Comparison of ENCODE assay signal across 8 mouse cellular contexts in genomic region chr13:23368583-23369420, GRCm38 (mm10). TPM values are rescaled to one million over a fixed set of nuclear protein-coding genes. Genes with fewer than 3 reads are reported as not detected.
DNase-seq lines count a peak whose midpoint lies in the region; ATAC-seq and TF ChIP-seq lines count a peak whose summit lies in the region.

TSS of gene Zfp322a (minus strand) at chr13:23369208.

- H3K9me3 ChIP-seq in CH12.LX (replicated peaks; ENCODE audit: low read length): no peaks in the 10 kb centered on the region
- H3K9me3 ChIP-seq in forebrain, embryonic 11.5 days (ENCODE audit: control insufficient read depth, low read length): no peaks in the 10 kb centered on the region
- no peaks in the 10 kb centered on the region for H3K9me3 ChIP-seq in heart, embryonic 16.5 days (replicated peaks; ENCODE audit: control insufficient read depth, low read length)
- H3K9me3 ChIP-seq in liver, embryonic 15.5 days (replicated peaks): no peaks in the 10 kb centered on the region
- H3K9me3 ChIP-seq in neural tube, embryonic 12.5 days: no peaks in the 10 kb centered on the region

- in situ Hi-C loops in CH12.LX (cut with MboI; ENCODE audit: low pct_ligation_motif_present, low pct_unique_long_range_greater_than_20kb, low sequenced_read_pairs): no loop called here

- H3K36me3 ChIP-seq in CH12.LX (replicated peaks in 1 of 2; ENCODE audit: control insufficient read depth in 1 of 2, insufficient read depth in 1 of 2, low read length in 1 of 2): peaks cover 0 to 24% of the 10 kb centered on the region in 2 experiments
- no peaks in the 10 kb centered on the region for H3K36me3 ChIP-seq in forebrain, embryonic 11.5 days (ENCODE audit: control insufficient read depth, insufficient read depth, low read length)
- peaks cover 6% of the 10 kb centered on the region; the same call in 1 of the 2 replicates for H3K36me3 ChIP-seq in heart, embryonic 16.5 days (ENCODE audit: control insufficient read depth, insufficient read depth)
- peaks cover 11% of the 10 kb centered on the region; the same call in 1 of the 2 replicates for H3K36me3 ChIP-seq in liver, embryonic 15.5 days (replicated peaks)
- no peaks in the 10 kb centered on the region; the same call in 1 of the 2 replicates for H3K36me3 ChIP-seq in neural tube, embryonic 12.5 days

- no peak for TF ChIP-seq RAD21 in CH12.LX (IDR thresholded peaks at IDR 0.05; ENCODE audit: low read depth, low read length)

- TF ChIP-seq EP300 in CH12.LX (IDR thresholded peaks at IDR 0.05; ENCODE audit: low read length): no peak

- TF ChIP-seq POLR2A in CH12.LX (IDR thresholded peaks at IDR 0.05; ENCODE audit: low read depth, low read length): peak; percentile 89

- H3K9ac ChIP-seq in CH12.LX (ENCODE audit: insufficient read depth, low read depth): peak within 1 kb of the TSS; percentile 79
- peak within 1 kb of the TSS; percentile 81 for H3K9ac ChIP-seq in forebrain, embryonic 11.5 days (ENCODE audit: low read length)
- peak within 1 kb of the TSS; percentile 87 for H3K9ac ChIP-seq in heart, embryonic 16.5 days (ENCODE audit: low read length)
- peak within 1 kb of the TSS; percentile 93 for H3K9ac ChIP-seq in liver, embryonic 15.5 days
- peak within 1 kb of the TSS; percentile 60 for H3K9ac ChIP-seq in neural tube, embryonic 12.5 days

- H3K4me1 ChIP-seq in CH12.LX (ENCODE audit: control insufficient read depth in 1 of 2, insufficient read depth in 2 of 2): peaks cover 8 to 39% of the 10 kb centered on the region in 2 experiments; a peak in 3 of 4 replicates
- H3K4me1 ChIP-seq in forebrain, embryonic 11.5 days (replicated peaks; ENCODE audit: control insufficient read depth, insufficient read depth, low read length): no peaks in the 10 kb centered on the region; the same call in 1 of the 2 replicates
- peaks cover 28% of the 10 kb centered on the region for H3K4me1 ChIP-seq in heart, embryonic 16.5 days (ENCODE audit: control insufficient read depth, insufficient read depth, low read length)
- peaks cover 38% of the 10 kb centered on the region for H3K4me1 ChIP-seq in liver, embryonic 15.5 days (replicated peaks)
- peaks cover 18% of the 10 kb centered on the region for H3K4me1 ChIP-seq in neural tube, embryonic 12.5 days

- H3K27ac ChIP-seq in CH12.LX (ENCODE audit: insufficient read depth, low read depth): peak within 1 kb of the TSS; percentile 57
- H3K27ac ChIP-seq in forebrain, embryonic 11.5 days (ENCODE audit: low read depth, low read length): peak within 1 kb of the TSS; percentile 95
- peak within 1 kb of the TSS; percentile 97 for H3K27ac ChIP-seq in heart, embryonic 16.5 days (ENCODE audit: low read length)
- peak within 1 kb of the TSS; percentile 92 for H3K27ac ChIP-seq in liver, embryonic 15.5 days (replicated peaks)
- H3K27ac ChIP-seq in neural tube, embryonic 12.5 days: peak within 1 kb of the TSS; percentile 71

- under 1% methylated on average over 55 of the region's 55 CpGs for WGBS in forebrain, embryonic 11.5 days
- WGBS in heart, embryonic 16.5 days: under 1% methylated on average over 55 of the region's 55 CpGs
- WGBS in liver, embryonic 15.5 days (ENCODE audit: insufficient replicate concordance): under 1% methylated on average over 55 of the region's 55 CpGs
- under 1% methylated on average over 55 of the region's 55 CpGs for WGBS in neural tube, embryonic 12.5 days

- peak within 1 kb of the TSS; percentile 59 to 64 (median 62) for H3K4me3 ChIP-seq in CH12.LX (replicated peaks in 1 of 3; ENCODE audit: low read depth in 2 of 3, low read length in 2 of 3, poor library complexity in 1 of 3)
- peak within 1 kb of the TSS; percentile 76 for H3K4me3 ChIP-seq in forebrain, embryonic 11.5 days (ENCODE audit: low read depth, low read length)
- H3K4me3 ChIP-seq in heart, embryonic 16.5 days (ENCODE audit: low read length): peak within 1 kb of the TSS; percentile 78
- H3K4me3 ChIP-seq in liver, embryonic 15.5 days (replicated peaks): peak within 1 kb of the TSS; percentile 91
- peak within 1 kb of the TSS; percentile 58 for H3K4me3 ChIP-seq in neural tube, embryonic 12.5 days

- no peak for TF ChIP-seq CTCF in CH12.LX (conservative IDR thresholded peaks at IDR 0.05 in 1 of 2, IDR thresholded peaks at IDR 0.05 in 1 of 2; ENCODE audit: low read depth in 2 of 2, low read length in 2 of 2)

- H3K27me3 ChIP-seq in CH12.LX (replicated peaks): no peaks in the 10 kb centered on the region
- no peaks in the 10 kb centered on the region for H3K27me3 ChIP-seq in forebrain, embryonic 11.5 days (ENCODE audit: control insufficient read depth, insufficient read depth, low read length)
- H3K27me3 ChIP-seq in heart, embryonic 16.5 days (ENCODE audit: control insufficient read depth, insufficient read depth, low read length): no peaks in the 10 kb centered on the region
- H3K27me3 ChIP-seq in liver, embryonic 15.5 days: no peaks in the 10 kb centered on the region
- H3K27me3 ChIP-seq in neural tube, embryonic 12.5 days (replicated peaks): no peaks in the 10 kb centered on the region

- peaks cover 22% of the 10 kb centered on the region for H3K79me2 ChIP-seq in CH12.LX (replicated peaks; ENCODE audit: control insufficient read depth, extremely low read depth, insufficient read depth, poor library complexity, severe bottlenecking)

- H3K4me2 ChIP-seq in CH12.LX (ENCODE audit: insufficient read depth, low read depth, poor library complexity, severe bottlenecking): peak within 1 kb of the TSS; percentile 91
- peak within 1 kb of the TSS; percentile 52 for H3K4me2 ChIP-seq in forebrain, embryonic 11.5 days (ENCODE audit: low read depth, low read length, severe bottlenecking)
- H3K4me2 ChIP-seq in heart, embryonic 16.5 days (ENCODE audit: low read depth, low read length): peak within 1 kb of the TSS; percentile 92
- peak within 1 kb of the TSS; percentile 86 for H3K4me2 ChIP-seq in liver, embryonic 15.5 days
- peak within 1 kb of the TSS; percentile 75 for H3K4me2 ChIP-seq in neural tube, embryonic 12.5 days (replicated peaks)

- peak; percentile 100 for ATAC-seq in forebrain, embryonic 11.5 days (replicated peaks; ENCODE audit: low FRiP score)
- peak; percentile 100 for ATAC-seq in heart, embryonic 16.5 days (replicated peaks; ENCODE audit: extremely low read depth, insufficient read depth, low FRiP score)
- ATAC-seq in liver, embryonic 15.5 days (ENCODE audit: insufficient read depth): peak; percentile 100
- ATAC-seq in neural tube, embryonic 12.5 days (ENCODE audit: low FRiP score, low read depth): peak; percentile 100

- peak; percentile 96 for DNase-seq in CH12.LX (ENCODE audit: extremely low read depth)
- DNase-seq in c-Kit-positive CD71-positive TER-119-negative erythroid progenitor cells, embryonic 14.5 days (ENCODE audit: low read depth): peak; percentile 92
- peak; percentile 98 for DNase-seq in forebrain, embryonic 11.5 days (ENCODE audit: low spot score)
- peak; percentile 98 for DNase-seq in kidney, postnatal 36 days
- DNase-seq in telencephalon, adult 2 months (ENCODE audit: low read depth, low spot score): peak; percentile 97

- dilution Hi-C loops in CH12.LX (cut with MboI; ENCODE audit: extremely low pct_ligation_motif_present, extremely low pct_unique_long_range_greater_than_20kb, low sequenced_read_pairs): no loop called here

TF ChIP-seq in CH12.LX, 34 proteins besides CTCF, POLR2A, EP300 and RAD21 (continues in another document):
- TF ChIP-seq MAFK (IDR thresholded peaks at IDR 0.05; ENCODE audit: insufficient replicate concordance, low read length): no peak
- TF ChIP-seq MEF2A (IDR thresholded peaks at IDR 0.05; ENCODE audit: borderline replicate concordance, low read depth, low read length): no peak
- TF ChIP-seq MYC (IDR thresholded peaks at IDR 0.05; ENCODE audit: low read depth, low read length): peak; percentile 51; the same call in 1 of the 2 replicates
- peak; percentile 66; the same call in 1 of the 2 replicates for TF ChIP-seq UBTF (IDR thresholded peaks at IDR 0.05; ENCODE audit: low read depth, low read length)
- TF ChIP-seq ZC3H11A (IDR thresholded peaks at IDR 0.05; ENCODE audit: low read depth, low read length): no peak
- TF ChIP-seq SIN3A (IDR thresholded peaks at IDR 0.05; ENCODE audit: low read length): peak; percentile 44; the same call in 1 of the 2 replicates
- peak; percentile 36; the same call in 1 of the 2 replicates for TF ChIP-seq MXI1 (IDR thresholded peaks at IDR 0.05; ENCODE audit: low read depth, low read length)
- TF ChIP-seq TCF12 (IDR thresholded peaks at IDR 0.05; ENCODE audit: low read depth, low read length): peak; percentile 76; the same call in 1 of the 2 replicates
- peak; percentile 89 for TF ChIP-seq NRF1 (IDR thresholded peaks at IDR 0.05; ENCODE audit: low read depth, low read length)
- TF ChIP-seq USF2 (conservative IDR thresholded peaks at IDR 0.05; ENCODE audit: low read depth, low read length): no peak
- peak; percentile 62; the same call in 1 of the 2 replicates for TF ChIP-seq IRF4 (IDR thresholded peaks at IDR 0.05; ENCODE audit: low read depth, low read length)
- peak; percentile 34; the same call in 1 of the 2 replicates for TF ChIP-seq MAX (IDR thresholded peaks at IDR 0.05; ENCODE audit: low read length)
- TF ChIP-seq GABPA (IDR thresholded peaks at IDR 0.05; ENCODE audit: insufficient replicate concordance, low read depth, low read length): no peak
- TF ChIP-seq NELFE (IDR thresholded peaks at IDR 0.05; ENCODE audit: low read depth, low read length): peak; percentile 87
- TF ChIP-seq ETS1 (conservative IDR thresholded peaks at IDR 0.05; ENCODE audit: low read depth, low read length): no peak
- TF ChIP-seq KAT2A (IDR thresholded peaks at IDR 0.05; ENCODE audit: insufficient replicate concordance, low read length): peak; percentile 45; the same call in 1 of the 2 replicates
- TF ChIP-seq RCOR1 (conservative IDR thresholded peaks at IDR 0.05; ENCODE audit: low read depth, low read length): 0 out of 2 replicates have a peak, but pooled peaks have one; percentile 27
- TF ChIP-seq ZNF384 (IDR thresholded peaks at IDR 0.05; ENCODE audit: low read depth, low read length): no peak
- no peak for TF ChIP-seq USF1 (IDR thresholded peaks at IDR 0.05; ENCODE audit: low read depth, low read length)
- TF ChIP-seq ZKSCAN1 (IDR thresholded peaks at IDR 0.05; ENCODE audit: borderline replicate concordance, low read depth, low read length): no peak
- 0 out of 2 replicates have a peak, but pooled peaks have one; percentile 4 for TF ChIP-seq BHLHE40 (IDR thresholded peaks at IDR 0.05; ENCODE audit: low read depth, low read length)

RNA-seq across cellular contexts. Expression of gene Zfp322a, which starts in this region (rescaled TPM):
- total RNA-seq in CH12.LX (2012; rRNA removed): 10.3 and 12.3 TPM in 2 replicates
- total RNA-seq in CH12.LX (2014; rRNA removed): 17.7 and 20.0 TPM in 2 replicates
- polyA plus RNA-seq in CH12.LX (2012; ENCODE audit: insufficient read length, low read depth): 10.3 and 10.5 TPM in 2 replicates
- polyA plus RNA-seq in forebrain, embryonic 11.5 days (2014; fragmentation: Nextera tagmentation; extraction: Ambion mirVana): 61.9 and 72.7 TPM in 2 replicates
- polyA plus RNA-seq in heart, embryonic 16.5 days (2015; fragmentation: Nextera tagmentation; extraction: Ambion mirVana): 36.5 and 37.8 TPM in 2 replicates
- polyA plus RNA-seq in liver, embryonic 15.5 days (2015; fragmentation: Nextera tagmentation; extraction: Ambion mirVana): 11.2 and 12.6 TPM in 2 replicates
- polyA plus RNA-seq in neural tube, embryonic 12.5 days (2016; fragmentation: Nextera tagmentation; extraction: Ambion mirVana): 51.9 and 57.7 TPM in 2 replicates

Comparison
In these comparisons a context has a peak if more than half of its experiments do, and no peak if none do; other contexts are left out.
1. Peak in every context shown above with its lines: DNase-seq, ATAC-seq, H3K4me3 ChIP-seq and H3K27ac ChIP-seq.